ENCODE assay signal across 11 mouse cellular contexts in the genomic region with DNA sequence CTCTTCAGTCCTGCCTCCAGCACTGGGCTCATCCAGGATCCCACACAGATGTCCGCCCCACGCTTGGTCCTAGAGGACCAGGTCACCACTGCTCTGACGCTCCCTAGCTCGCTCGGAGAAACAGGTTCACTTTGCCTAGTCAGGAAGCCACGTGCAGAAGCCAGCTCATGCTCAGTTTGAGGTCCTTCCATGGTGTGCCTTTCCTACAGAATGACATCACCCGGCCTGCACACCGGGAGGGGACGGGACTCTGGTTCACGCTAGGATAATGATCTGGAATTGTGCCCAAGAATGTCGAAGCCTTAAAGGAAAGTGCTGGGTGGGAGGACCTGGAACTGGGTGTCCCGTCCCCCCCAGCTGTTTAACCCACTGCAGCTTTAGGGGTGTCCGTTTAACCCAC.
"Had no signal": no experiment of that assay in that cellular context is flagged by ENCODE, and none has a peak within 500 bp of the region (broad histone marks: within the 10 kb centered on the region; RNA-seq: fewer than 3 reads in every experiment).

No protein-coding gene starts in this region.

- H3K4me3 ChIP-seq: layer of hippocampus, adult 2 months; limb, embryonic 12.5 days; liver, embryonic 13.5 days; lung, embryonic 15.5 days; midbrain, embryonic 13.5 days had no signal

- H3K9me3 ChIP-seq: limb, embryonic 12.5 days; liver, embryonic 13.5 days; lung, embryonic 15.5 days; midbrain, embryonic 13.5 days had no signal

- H3K27me3 ChIP-seq: limb, embryonic 12.5 days; liver, embryonic 13.5 days; lung, embryonic 15.5 days; midbrain, embryonic 13.5 days had no signal

- ATAC-seq: liver, postnatal 0 days; midbrain, embryonic 13.5 days had no signal

- H3K27ac ChIP-seq: kidney, postnatal 0 days; layer of hippocampus, adult 2 months; limb, embryonic 12.5 days; liver, embryonic 13.5 days; lung, embryonic 15.5 days; midbrain, embryonic 13.5 days; stomach, postnatal 0 days had no signal

- H3K4me1 ChIP-seq: limb, embryonic 12.5 days; lung, embryonic 15.5 days; midbrain, embryonic 13.5 days had no signal

- H3K9ac ChIP-seq: limb, embryonic 12.5 days; liver, embryonic 13.5 days; liver, postnatal 0 days; lung, embryonic 15.5 days; midbrain, embryonic 13.5 days had no signal

- DNase-seq: kidney, adult 8-10 months; kidney, postnatal 36 days; liver; liver, embryonic 13.5 days; liver, postnatal 0 days had no signal

- H3K4me2 ChIP-seq: limb, embryonic 12.5 days; liver, embryonic 13.5 days; lung, embryonic 15.5 days; midbrain, embryonic 13.5 days had no signal
